10 mouse cellular contexts compared by ENCODE assay signal in the genomic region with DNA sequence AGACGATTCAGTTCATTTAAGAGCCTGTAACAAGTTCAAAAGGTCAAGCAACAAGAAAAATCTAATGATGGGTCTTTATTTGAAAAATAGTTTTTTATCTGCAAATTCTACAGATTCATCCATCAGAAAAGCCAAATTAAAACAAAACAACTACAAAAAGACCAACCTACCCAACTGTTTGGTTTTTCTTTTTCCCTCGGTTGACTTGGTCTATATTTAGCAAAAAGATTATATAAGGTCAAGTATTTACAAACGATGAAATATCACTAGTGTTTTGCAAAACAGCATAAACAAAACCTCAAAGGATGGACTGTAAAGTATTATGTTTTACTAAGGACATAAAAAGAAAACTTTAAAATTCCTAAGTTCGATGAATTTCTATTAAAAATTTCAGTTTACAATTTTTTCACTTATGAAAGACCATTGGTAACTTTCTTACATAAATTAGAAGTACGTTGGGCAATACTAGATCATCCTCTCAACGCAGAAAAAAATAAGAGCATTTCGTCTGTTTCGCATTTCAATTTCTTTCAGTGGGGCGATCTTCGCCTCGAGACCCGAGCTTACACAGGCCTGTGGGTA. TPM values are rescaled to one million over a fixed set of nuclear protein-coding genes. Genes with fewer than 3 reads are reported as not detected.
A peak's percentile ranks its signal among the peaks of the same experiment; 100 is the strongest.
DNase-seq lines count a peak whose midpoint lies in the region; ATAC-seq and TF ChIP-seq lines count a peak whose summit lies in the region.
"Had no signal": no experiment of that assay in that cellular context is flagged by ENCODE, and none has a peak within 500 bp of the region (broad histone marks: within the 10 kb centered on the region; RNA-seq: fewer than 3 reads in every experiment).

No protein-coding gene starts in this region.

- H3K4me2 ChIP-seq in liver, embryonic 12.5 days, result peak overlapping the region; percentile 83

- no peak for ATAC-seq in liver, embryonic 12.5 days

- H3K9ac ChIP-seq in heart, adult 2 months (ENCODE audit: low read depth, low read length), result peak overlapping the region; percentile 58
- H3K9ac ChIP-seq in liver, embryonic 12.5 days, result peak overlapping the region; percentile 82

- peak overlapping the region; percentile 99 for H3K4me3 ChIP-seq in heart, adult 2 months
- H3K4me3 ChIP-seq in testis, adult 2 months (ENCODE audit: control insufficient read depth, low read depth, low read length), result peak overlapping the region; percentile 99
- H3K4me3 ChIP-seq in liver, embryonic 12.5 days, result peak overlapping the region; percentile 77

- peaks cover 3% of the 10 kb centered on the region; the same call in 1 of the 2 replicates for H3K36me3 ChIP-seq in heart, adult 2 months (ENCODE audit: control insufficient read depth, insufficient read depth, low read length)
- H3K36me3 ChIP-seq in testis, adult 2 months (ENCODE audit: control insufficient read depth, insufficient read depth, low read length), result no peaks in the 10 kb centered on the region; the same call in 1 of the 2 replicates
- H3K36me3 ChIP-seq in liver, embryonic 12.5 days, result 0 out of 2 replicates have a peak, but pooled peaks cover 5% of the 10 kb centered on the region

- 2% methylated on average over 12 of the region's 12 CpGs for WGBS in heart, adult 2 months
- 6% methylated on average over 12 of the region's 12 CpGs for WGBS in liver, embryonic 12.5 days (ENCODE audit: insufficient replicate concordance)

- peaks cover 2% of the 10 kb centered on the region; the same call in 1 of the 2 replicates for H3K4me1 ChIP-seq in heart, adult 2 months (ENCODE audit: control insufficient read depth, insufficient read depth, low read length)
- peaks cover 2% of the 10 kb centered on the region; the same call in 1 of the 2 replicates for H3K4me1 ChIP-seq in testis, adult 2 months (ENCODE audit: control insufficient read depth, insufficient read depth, low read length)
- peaks cover 4% of the 10 kb centered on the region for H3K4me1 ChIP-seq in liver, embryonic 12.5 days

- no peaks in the 10 kb centered on the region for H3K79me2 ChIP-seq in heart, adult 2 months (replicated peaks; ENCODE audit: control insufficient read depth, insufficient read depth, low read length)

- TF ChIP-seq POLR2A in heart, adult 2 months (IDR thresholded peaks at IDR 0.05; ENCODE audit: insufficient read depth, low read depth, low read length), result no peak
- TF ChIP-seq POLR2A in testis, adult 2 months (IDR thresholded peaks at IDR 0.05; ENCODE audit: control insufficient read depth, low read depth, low read length), result no peak

- H3K27ac ChIP-seq in heart, adult 2 months, result peak overlapping the region; percentile 98
- H3K27ac ChIP-seq in testis, adult 2 months (ENCODE audit: control insufficient read depth, insufficient read depth, low read depth, low read length), result peak overlapping the region; percentile 100
- H3K27ac ChIP-seq in liver, embryonic 12.5 days, result peak overlapping the region; percentile 98

- no peaks in the 10 kb centered on the region for H3K9me3 ChIP-seq in liver, embryonic 12.5 days (replicated peaks)

- no peaks in the 10 kb centered on the region for H3K27me3 ChIP-seq in heart, adult 2 months (ENCODE audit: control insufficient read depth, insufficient read depth, low read length)
- no peaks in the 10 kb centered on the region for H3K27me3 ChIP-seq in testis, adult 2 months (ENCODE audit: control insufficient read depth, insufficient read depth, low read length)
- H3K27me3 ChIP-seq in liver, embryonic 12.5 days (replicated peaks), result no peaks in the 10 kb centered on the region

- no peak for TF ChIP-seq EP300 in heart, adult 2 months (IDR thresholded peaks at IDR 0.05; ENCODE audit: insufficient read depth, low read depth, low read length)

- intact Hi-C loops in heart, adult 2 months (cut with DNase I), result loop anchor here (2.0 kb wide), 2 partner anchors 46 to 76 kb away; a partner anchor contains a TSS
- intact Hi-C loops in heart, postnatal 36 days (cut with DNase I), result loop anchor here (2.0 kb wide), 3 partner anchors 24 to 386 kb away; no protein-coding TSS in a partner anchor

- DNase-seq in heart, adult 2 months, result no peak
- no peak for DNase-seq in heart, postnatal 36 days
- DNase-seq in testis, postnatal 10 days (ENCODE audit: low spot score), result no peak
- no peak for DNase-seq in frontal cortex, postnatal 36 days (ENCODE audit: low spot score in 2 of 2)
- no peak for DNase-seq in urinary bladder, adult 2 months (ENCODE audit: low spot score)
- DNase-seq in urinary bladder, postnatal 36 days (ENCODE audit: low spot score in 2 of 2), result no peak

- TF ChIP-seq CTCF in heart, adult 2 months (IDR thresholded peaks at IDR 0.05), result no peak
- TF ChIP-seq CTCF in testis, adult 2 months (IDR thresholded peaks at IDR 0.05; ENCODE audit: control insufficient read depth, insufficient read depth, insufficient replicate concordance, low read depth, low read length), result no peak

RNA-seq across cellular contexts. Expression of a gene that starts 0.4 kb away (rescaled TPM):
- total RNA-seq in heart, adult 2 months (2021), result 1 to 10 TPM; 3.2 to 3.8 TPM
- polyA plus RNA-seq in heart, adult 2 months (2012; rRNA removed), result 0.47 and 1.3 TPM in 2 replicates
- total RNA-seq in heart, postnatal 36 days (2021), result 1 to 10 TPM; 2.3 to 3.2 TPM
- 36.2 and 37.1 TPM in 2 replicates for polyA plus RNA-seq in testis, adult 2 months (2012; rRNA removed)
- polyA plus RNA-seq in liver, embryonic 12.5 days (2016; fragmentation: Nextera tagmentation; extraction: Ambion mirVana), result 8.8 and 11.0 TPM in 2 replicates
- polyA plus RNA-seq in urinary bladder, adult 2 months (2012; rRNA removed), result 5.3 and 7.5 TPM in 2 replicates

RNA-seq across cellular contexts. Expression of a gene that starts 1.9 kb away (rescaled TPM):
- total RNA-seq in heart, adult 2 months (2021), result 1 to 10 TPM; 5.9 to 6.9 TPM
- 2.0 and 3.0 TPM in 2 replicates for polyA plus RNA-seq in heart, adult 2 months (2012; rRNA removed)
- 1 to 10 TPM; 5.4 to 6.2 TPM for total RNA-seq in heart, postnatal 36 days (2021)
- polyA plus RNA-seq in testis, adult 2 months (2012; rRNA removed), result 8.2 and 10.9 TPM in 2 replicates
- 36.3 and 37.0 TPM in 2 replicates for polyA plus RNA-seq in liver, embryonic 12.5 days (2016; fragmentation: Nextera tagmentation; extraction: Ambion mirVana)
- 4.8 and 5.0 TPM in 2 replicates for polyA plus RNA-seq in urinary bladder, adult 2 months (2012; rRNA removed)

RNA-seq across cellular contexts. Expression of a gene that starts 50.8 kb away (rescaled TPM):
- total RNA-seq in heart, adult 2 months (2021), result not detected
- polyA plus RNA-seq in heart, adult 2 months (2012; rRNA removed), result 0.06 TPM in 1 of 2 replicates, not detected in the other
- total RNA-seq in heart, postnatal 36 days (2021), result not detected
- 93.6 and 96.6 TPM in 2 replicates for polyA plus RNA-seq in testis, adult 2 months (2012; rRNA removed)
- not detected in 2 replicates for polyA plus RNA-seq in liver, embryonic 12.5 days (2016; fragmentation: Nextera tagmentation; extraction: Ambion mirVana)
- 0.03 TPM in 1 of 2 replicates, not detected in the other for polyA plus RNA-seq in urinary bladder, adult 2 months (2012; rRNA removed)
- total RNA-seq: common myeloid progenitor, adult 5-6 weeks; monocyte, adult 5-6 weeks had no signal

Comparison
In these comparisons a context has a peak if more than half of its experiments do, and no peak if none do; other contexts are left out.
1. RNA of a gene that starts 50.8 kb away (polyA plus RNA-seq): 93.6 to 96.6 TPM in testis, adult 2 months; 0.06 TPM in heart, adult 2 months, 0.03 TPM in urinary bladder, adult 2 months and not detected in liver, embryonic 12.5 days; every median in the first group is over 10 times any median in the second.
2. Peak in every context shown above with its lines, with median percentiles within 50 percentile points of each other: H3K27ac ChIP-seq and H3K4me3 ChIP-seq.